Mouse (Mus musculus) left cerebral cortex, postnatal 25 days (tissue): ENCODE data around the gene Pamr1. TPM values are rescaled to one million over a fixed set of nuclear protein-coding genes. Genes with fewer than 3 reads are reported as not detected.

Experiments used
- DNase-seq, 2 experiments: peaks; one replicate each; pipeline ENCODE4 v3.0.0; 2022; ENCODE audit warnings: low spot score in 2 of 2, mixed read lengths in 1 of 2
- intact Hi-C: fragments of 180-260 bp; cut with DNase I; formaldehyde crosslinking; loops from one replicate; pipeline ENCODE4 v1.15.1; 2025
- total RNA-seq, 2 experiments: library from RNA; stranded (reverse); gene quantifications; 2 replicates each; pipeline ENCODE4 v1.2.3; 2021

Pamr1 gene
- total RNA-seq, 2 experiments from 2014 or later, result 35.2 to 36.6 TPM

DNA sequence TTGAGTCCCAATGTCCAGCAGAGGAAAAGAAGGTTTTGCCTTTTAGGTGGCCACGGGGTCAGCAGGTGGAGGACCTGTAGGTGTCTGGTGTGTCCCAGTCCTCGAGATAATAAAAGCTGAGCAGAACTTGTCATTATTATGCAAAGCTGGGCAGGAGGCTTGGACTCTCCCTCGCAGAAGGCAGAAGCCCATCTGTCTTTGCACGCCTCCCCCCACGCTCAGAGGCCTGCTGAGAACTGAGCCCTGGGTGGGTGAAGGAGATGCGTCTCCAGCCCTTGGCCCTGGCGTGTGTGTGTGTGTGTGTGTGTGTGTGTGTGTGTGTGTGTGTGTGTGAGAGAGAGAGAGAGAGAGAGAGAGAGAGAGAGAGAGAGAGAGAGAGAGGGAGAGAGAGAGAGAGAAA is 107.9 kb downstream of the Pamr1 start:
- intact Hi-C loops, result loop anchor here (1.0 to 5.0 kb wide), 4 partner anchors 21 to 750 kb away; no protein-coding TSS in a partner anchor
- DNase-seq, result peak; percentile 60 to 86

DNA sequence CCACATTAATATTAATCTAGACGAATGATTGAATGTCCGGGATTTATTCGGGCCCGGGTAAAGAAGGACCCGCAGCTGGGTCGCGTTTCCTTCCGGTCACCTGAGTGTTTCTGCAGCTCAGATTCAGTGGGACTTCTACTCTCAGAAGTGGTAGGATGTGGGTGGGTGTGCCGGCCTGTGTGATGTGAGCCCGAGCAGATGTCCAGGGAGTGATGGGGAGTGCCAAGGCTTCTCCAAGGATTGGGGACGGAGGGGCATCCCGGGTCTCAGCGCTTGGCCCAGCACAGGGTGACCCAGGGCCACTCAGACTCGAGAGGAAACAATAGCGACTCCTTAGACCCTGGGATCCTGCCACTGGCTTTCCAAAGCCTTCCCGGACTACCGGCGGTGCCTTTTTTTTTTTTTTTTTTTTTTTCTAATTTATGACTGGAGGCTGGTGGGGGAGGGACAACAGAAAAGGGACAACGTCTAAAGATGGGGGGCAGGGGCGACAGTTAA is 108.4 kb downstream of the Pamr1 start, which contains the start of gene Slc1a2:
TSS of gene Slc1a2 (plus strand) at position 497 of the 498 bp plus-strand sequence.
- intact Hi-C loops, result loop anchor here (1.0 to 5.0 kb wide), 4 partner anchors 22 to 751 kb away; no protein-coding TSS in a partner anchor
- DNase-seq, result peak; percentile 62 to 88

DNA sequence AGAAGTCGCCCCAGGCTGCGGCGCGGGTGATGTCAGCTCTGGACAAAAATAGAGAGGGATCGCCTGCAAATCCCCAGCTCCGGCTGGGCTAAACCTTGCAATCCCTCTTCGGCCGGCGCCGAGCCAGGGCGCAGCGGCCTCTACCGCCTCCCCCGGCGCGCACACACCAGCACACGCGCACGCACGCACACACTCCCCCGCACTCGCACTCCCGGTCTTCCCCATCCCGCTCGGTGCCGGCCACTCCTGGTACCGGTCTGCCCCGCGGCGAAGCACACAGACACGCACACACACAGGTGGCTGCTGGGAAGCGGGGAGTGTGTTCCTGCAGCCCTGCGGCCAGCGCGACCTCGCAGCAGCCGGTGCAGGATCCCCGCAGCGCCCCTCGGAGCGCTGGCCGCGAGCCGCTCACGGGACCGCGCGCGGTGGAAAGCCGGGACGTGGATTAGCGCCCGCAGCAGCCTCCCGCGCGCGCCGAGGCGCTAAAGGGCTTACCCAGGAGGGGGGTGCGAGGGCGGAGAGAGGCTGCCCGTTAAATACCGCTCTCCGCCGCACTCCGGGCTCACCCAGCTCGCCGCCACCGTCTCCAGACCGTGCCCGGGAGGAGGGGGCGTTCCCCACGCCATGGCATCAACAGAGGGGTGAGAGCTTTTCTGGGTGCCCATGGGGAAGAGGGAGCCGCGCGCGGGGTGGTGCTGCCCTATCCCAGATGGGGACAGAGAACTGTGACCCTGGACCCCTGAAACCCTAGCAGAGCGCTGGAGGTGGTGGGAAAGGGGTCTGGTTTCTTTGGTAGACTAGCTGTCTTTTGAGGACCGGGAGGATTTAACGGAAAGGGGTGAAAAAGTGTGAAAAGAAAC is 109.1 kb downstream of the Pamr1 start:
- DNase-seq, result peak; percentile 78 to 84
- intact Hi-C loops, result loop anchor here (1.0 to 5.0 kb wide), 4 partner anchors 23 to 752 kb away; no protein-coding TSS in a partner anchor

DNA sequence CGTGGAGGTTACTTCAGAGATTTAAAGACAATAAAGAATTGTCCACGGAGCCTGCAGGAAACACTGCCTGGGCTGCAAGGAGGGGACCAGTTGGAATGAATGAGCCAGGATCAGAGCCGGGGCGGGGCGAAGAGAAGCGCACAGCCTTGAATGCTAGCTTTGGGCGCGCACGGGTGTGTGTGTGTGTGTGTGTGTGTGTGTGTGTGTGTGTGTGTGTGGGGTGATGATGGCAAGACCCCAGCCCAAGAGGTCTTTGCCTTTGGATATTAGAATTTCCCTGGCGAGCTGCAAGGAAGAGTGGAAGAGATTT is 109.7 kb downstream of the Pamr1 start:
- intact Hi-C loops, result loop anchor here (2.0 to 5.0 kb wide), 3 partner anchors 37 to 752 kb away; no protein-coding TSS in a partner anchor
- peak in 1 of 2 experiments; percentile 43 for DNase-seq

DNA sequence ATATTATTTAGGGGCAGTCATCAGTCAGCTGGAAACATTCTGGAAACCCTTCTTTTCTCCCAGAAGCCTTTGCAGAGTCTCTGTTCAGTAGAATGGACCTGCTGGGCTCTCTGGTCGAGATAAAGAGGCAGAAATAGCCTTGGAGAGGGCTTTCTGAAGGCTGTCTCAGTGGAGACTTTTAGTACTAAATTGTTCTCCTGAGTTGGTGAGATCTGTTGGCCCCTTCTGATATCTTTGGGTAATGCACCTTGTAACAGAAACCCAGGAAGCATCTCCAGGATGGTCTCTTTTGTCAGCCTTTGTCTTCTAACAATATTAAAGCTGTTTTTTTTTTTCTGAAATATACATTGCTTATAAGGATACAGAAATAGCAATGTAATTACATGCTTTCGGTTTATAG is 111.2 kb downstream of the Pamr1 start:
- DNase-seq, result peak in 1 of 2 experiments; percentile 54
- intact Hi-C loops, result loop anchor here (10.0 kb wide), 1 partner anchor 206 kb away; the partner anchor contains the start of gene Fjx1

DNA sequence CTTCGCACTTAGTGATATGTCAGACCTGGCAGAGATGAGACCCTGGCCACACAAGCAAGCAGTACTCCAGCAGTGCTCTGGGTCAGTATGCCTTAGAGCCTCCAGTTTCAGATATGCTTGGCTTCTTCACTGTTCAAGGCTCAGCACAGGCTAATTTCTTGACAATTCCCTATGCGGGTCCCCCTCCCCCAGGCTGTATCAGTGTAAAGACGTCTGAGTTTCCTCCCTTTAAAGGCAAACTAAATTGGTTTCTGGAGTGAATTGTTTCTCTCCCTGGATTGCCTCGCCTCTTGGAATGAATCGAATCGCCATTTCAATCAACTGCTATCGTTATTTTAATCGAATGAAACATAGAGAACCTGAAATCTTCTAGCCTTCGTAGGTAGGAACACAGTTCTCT is 113.1 kb downstream of the Pamr1 start:
- intact Hi-C loops, result loop anchor here (10.0 kb wide), 1 partner anchor 208 kb away; the partner anchor contains the start of gene Fjx1
- no peak for DNase-seq

DNA sequence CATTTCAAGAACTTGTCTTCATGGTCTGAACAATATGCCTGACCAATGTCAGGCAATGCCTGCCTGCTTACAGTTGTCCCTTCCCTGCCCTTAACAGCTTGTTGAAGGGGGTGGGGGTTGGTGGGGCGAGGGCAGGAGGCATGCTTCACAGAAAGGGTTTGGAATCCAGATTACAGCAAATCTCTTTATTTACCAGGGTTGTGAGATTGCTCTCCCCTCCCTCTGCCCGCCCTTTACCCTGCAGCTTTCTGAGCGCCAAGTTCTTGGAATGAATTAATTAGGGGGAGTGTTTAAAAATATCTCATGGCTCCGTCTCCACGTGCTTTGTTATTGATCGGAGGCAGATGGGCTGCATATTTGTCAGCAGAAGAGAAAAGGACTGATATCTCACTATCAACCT is 113.5 kb downstream of the Pamr1 start:
- DNase-seq, result no peak
- intact Hi-C loops, result loop anchor here (10.0 kb wide), 1 partner anchor 209 kb away; the partner anchor contains the start of gene Fjx1

DNA sequence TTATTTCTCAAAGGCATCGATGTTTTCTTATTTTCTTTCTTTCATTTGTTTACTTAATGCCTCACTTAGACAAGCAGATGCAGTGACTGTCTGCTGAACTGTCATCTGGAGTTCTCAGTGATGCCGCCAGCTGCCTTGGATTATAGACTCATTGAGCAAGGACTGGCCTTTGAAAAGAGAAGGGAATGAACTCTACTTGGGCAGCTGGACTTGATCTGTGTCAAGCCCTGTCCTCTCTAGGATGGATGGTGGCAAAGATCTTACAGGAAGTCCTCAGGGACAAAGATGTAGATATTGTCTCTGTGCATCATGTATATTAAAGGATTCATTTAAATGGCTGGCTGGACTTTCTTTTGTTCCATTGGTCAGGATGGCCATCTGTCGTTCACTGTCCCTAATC is 114.1 kb downstream of the Pamr1 start:
- intact Hi-C loops, result loop anchor here (10.0 kb wide), 1 partner anchor 209 kb away; the partner anchor contains the start of gene Fjx1
- DNase-seq, result no peak

DNA sequence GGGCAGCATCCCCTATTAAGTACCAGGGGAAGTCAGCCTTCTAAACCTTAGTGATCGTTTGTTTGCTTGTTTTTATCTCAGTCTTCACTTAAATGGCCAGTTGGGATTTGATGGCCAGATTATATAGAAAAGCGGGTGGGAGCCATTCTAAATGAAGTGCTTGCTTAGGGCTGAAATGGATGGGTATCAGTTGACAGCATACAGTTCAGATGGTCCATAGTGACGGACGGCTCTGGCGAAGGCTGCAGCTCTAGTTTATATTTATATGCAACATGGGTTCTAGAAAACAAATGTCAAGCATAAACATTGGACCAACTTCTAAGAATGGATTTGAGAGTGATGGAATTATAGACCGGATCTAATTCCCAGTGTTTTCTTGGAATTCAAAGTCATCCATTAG is 118.2 kb downstream of the Pamr1 start:
- DNase-seq, result no peak
- intact Hi-C loops, result loop anchor here (10.0 kb wide), 1 partner anchor 213 kb away; the partner anchor contains the start of gene Fjx1

DNA sequence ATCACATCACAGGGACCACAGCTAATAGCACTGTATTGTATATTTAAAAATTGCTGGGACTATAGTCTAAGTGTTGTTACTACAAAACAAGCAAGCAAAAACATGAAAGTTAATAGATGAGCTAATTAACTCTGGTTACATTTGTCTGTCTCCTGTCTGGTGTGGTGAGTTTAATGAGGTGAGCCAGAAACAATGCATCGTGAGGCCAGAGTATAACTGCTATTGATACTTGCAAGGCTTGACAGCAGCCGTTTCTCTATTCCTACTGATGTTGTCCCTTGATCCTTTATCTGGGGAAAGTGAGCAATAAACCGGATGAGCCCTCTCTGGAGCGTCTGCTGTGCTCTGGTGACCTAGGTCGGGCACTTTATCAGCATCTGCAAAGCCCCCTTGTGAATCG is 119.8 kb downstream of the Pamr1 start:
- no peak for DNase-seq
- intact Hi-C loops, result loop anchor here (10.0 kb wide), 1 partner anchor 215 kb away; the partner anchor contains the start of gene Fjx1

DNA sequence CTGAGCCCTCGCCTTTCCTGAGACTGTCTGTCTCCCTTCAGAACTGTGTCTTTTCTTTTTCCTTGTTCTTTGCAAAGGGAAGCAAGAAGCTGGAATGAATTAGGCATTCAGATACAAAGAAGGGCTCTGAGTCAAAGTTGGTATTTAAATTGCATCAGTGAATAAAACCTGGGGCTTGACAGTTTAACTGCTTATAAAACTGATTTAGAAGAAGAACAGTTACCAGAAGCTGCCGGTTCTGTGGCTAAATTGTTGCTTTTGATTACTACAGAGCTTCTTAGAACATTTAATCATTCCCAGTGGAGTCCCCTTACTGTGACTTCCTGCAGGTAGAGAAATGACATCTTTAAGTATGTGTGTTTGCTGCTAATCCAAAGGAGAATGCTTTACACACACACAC is 124.8 kb downstream of the Pamr1 start:
- DNase-seq, result no peak
- intact Hi-C loops, result no loop called here

DNA sequence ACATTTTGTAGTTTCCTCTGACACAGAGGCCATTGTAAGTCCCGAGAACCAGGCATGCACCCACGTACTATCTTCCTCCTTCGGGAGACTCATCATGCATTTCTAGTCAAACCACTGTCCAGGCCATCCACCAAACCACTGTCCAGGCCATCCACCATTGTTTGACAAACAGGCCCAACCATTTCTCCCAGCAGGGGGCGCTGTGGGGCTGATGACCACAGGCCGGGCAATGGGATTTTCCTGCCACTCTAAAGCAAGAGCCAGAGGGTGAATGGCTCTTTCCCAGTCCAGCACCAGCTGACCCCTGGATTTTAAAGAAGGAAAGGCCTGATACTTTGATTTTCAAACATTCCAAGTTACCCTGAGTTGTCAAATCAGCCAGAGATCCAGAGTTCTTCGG is 125.5 kb downstream of the Pamr1 start:
- peak; percentile 63 to 65 for DNase-seq
- intact Hi-C loops, result no loop called here

DNA sequence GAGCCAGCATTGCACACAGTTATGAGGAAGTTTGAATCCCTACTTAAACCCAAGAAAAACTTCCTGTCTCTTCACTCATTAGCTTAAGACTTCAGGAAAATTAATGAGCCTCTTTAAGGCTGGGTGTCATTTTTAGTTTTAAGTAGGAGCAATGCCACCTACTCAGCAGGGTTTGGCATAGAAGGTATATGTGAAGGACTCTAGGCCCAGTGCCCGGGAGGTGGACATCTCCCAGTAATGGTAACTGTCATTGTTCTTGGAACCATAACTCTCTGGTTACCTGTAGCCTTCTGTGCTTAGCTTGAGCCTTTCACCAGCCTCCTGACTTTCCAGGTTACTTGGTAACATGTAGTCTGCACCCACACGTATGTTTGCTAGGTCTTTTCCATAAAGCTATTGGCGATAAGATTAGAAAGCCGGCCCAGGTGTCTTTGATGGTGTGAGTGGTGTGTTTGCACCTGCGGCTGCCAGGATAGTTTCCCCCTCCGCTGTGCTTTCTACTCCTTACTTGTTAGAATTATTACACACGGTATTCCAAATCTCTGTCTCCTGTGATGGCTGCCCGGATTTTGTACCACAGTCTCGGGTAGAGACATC is 127.0 kb downstream of the Pamr1 start:
- DNase-seq, result no peak
- intact Hi-C loops, result no loop called here

DNA sequence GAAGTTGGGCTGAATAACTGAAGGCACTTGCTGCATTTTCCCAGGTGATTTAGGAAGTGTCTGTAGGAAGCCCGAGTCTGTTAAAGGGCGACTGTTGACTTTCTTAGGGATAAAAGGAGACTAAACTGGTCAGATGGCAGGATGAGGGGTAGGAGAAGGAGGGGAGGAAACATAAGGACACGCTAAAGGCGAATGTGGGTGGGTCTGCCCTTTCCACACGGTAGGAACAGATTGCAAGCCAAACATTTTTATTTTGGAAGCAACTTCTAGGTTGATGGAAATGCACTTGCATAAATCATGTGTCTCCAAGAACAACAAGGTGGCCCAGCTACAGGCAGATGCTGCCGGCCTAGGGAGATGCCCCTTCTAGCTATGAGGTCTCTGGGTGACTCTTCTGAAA is 127.6 kb downstream of the Pamr1 start:
- intact Hi-C loops, result no loop called here
- peak in 1 of 2 experiments; percentile 75 for DNase-seq

DNA sequence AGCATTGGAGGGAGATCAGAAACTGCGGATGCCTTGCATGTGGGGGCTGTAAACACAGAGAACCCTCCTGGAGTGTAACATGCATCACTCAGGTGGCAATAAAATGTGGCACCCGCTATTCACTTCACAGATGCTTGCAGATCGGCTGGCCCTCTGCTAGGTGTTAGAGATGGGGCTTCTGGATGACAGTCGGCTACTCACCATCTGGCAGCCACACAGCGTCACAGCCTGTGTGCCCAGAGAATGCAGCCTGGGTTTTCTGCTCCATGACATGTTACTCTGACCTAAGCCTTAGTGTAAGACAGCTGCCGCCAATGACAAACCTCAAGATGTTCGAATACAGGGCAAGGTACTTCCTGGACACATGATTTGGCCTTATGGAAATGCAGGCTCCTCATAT is 131.5 kb downstream of the Pamr1 start:
- no peak for DNase-seq
- intact Hi-C loops, result loop anchor here (5.0 kb wide), 1 partner anchor 336 kb away; no protein-coding TSS in a partner anchor

DNA sequence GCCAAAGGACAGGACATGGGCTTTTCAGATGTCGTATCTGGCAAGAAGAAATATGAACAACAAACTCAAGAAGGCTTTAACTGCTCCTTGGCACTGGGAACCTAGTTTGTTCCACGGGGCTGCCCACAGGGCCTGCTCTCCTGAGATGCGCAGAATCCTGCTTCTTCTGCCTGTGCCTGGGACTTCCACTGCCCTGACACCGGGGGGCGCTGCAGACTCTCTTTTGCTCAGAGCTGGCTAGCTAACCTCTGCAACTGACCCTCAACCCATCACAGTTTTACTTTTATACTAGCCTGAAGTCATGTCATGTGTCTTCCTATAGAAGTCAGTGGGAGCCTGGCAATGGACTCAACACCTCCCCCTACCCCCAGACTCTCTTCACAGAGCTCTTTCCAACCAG is 132.4 kb downstream of the Pamr1 start:
- intact Hi-C loops, result loop anchor here (5.0 kb wide), 1 partner anchor 335 kb away; no protein-coding TSS in a partner anchor
- DNase-seq, result peak in 1 of 2 experiments; percentile 47

DNA sequence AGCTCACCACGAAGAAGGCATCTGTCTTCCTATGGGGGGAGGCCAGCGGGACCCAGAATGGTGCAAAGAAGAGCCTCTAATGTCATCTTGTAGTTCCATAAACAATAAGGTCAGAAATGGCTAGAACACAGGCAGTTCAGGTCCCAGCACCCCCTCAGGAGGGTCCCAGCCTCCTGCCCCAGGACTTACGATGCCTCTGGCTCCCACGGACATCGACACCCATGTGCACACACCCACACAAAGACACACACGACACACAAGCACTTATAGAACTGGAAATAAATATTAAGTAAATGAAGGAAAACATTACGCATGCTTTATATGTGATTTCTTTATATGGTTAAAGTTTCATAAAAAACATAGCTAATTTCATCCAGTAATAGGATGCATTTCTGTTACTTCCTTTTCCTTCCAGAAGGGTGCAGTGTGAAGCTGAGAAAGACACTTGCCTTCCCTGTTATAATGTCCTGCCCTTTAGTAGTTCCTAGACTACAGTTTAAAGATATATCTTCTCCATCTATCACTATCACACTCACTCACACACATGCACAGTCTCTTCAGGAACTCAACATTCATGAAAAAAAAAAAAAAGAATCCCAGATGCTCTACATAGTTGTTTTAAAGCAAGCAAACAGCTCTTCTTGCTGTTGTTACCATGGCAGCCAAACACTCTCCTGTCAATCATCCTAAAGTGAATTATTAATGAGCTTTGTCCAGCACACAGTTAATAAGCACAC is 135.7 kb downstream of the Pamr1 start:
- peak in 1 of 2 experiments; percentile 40 for DNase-seq
- intact Hi-C loops, result loop anchor here (5.0 kb wide), 2 partner anchors 57 to 387 kb away; partner anchors contain the start of genes Apip and Pdhx

DNA sequence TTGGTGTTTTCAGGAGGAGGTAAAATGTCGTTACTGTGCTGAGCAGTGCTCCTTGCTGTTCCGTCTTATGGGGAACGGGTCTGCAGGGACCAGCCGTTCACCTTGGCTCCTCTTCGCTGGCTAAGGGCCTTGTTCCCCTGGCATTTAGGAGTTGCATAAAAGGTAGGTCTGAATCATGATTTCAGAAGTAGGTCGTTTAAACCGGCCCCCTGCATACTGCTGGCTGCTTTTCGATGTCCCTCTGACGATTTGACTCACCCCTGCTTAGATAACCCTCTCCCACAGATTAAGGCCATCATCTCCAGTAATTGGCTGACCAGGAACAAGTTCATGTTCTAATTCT is 136.3 kb downstream of the Pamr1 start:
- intact Hi-C loops, result loop anchor here (5.0 kb wide), 2 partner anchors 56 to 386 kb away; partner anchors contain the start of genes Apip and Pdhx
- no peak for DNase-seq
